10 mouse cellular contexts compared by ENCODE assay signal in genomic region chr14:78287906-78288800, GRCm38 (mm10). TPM values are rescaled to one million over a fixed set of nuclear protein-coding genes. Genes with fewer than 3 reads are reported as not detected.
DNase-seq lines count a peak whose midpoint lies in the region; ATAC-seq lines count a peak whose summit lies in the region.
"Had no signal": no experiment of that assay in that cellular context is flagged by ENCODE, and none has a peak within 500 bp of the region (broad histone marks: within the 10 kb centered on the region; RNA-seq: fewer than 3 reads in every experiment).

No protein-coding gene starts in this region.

- no peaks in the 10 kb centered on the region for H3K9me3 ChIP-seq in hindbrain, embryonic 10.5 days
- no peaks in the 10 kb centered on the region for H3K9me3 ChIP-seq in hindbrain, embryonic 16.5 days (ENCODE audit: control insufficient read depth, low read length)
- H3K9me3 ChIP-seq: embryonic facial prominence, embryonic 12.5 days; limb, embryonic 12.5 days had no signal

- H3K9ac ChIP-seq in hindbrain, embryonic 16.5 days (ENCODE audit: low read depth, low read length): no peak overlapping the region
- H3K9ac ChIP-seq: embryonic facial prominence, embryonic 12.5 days; limb, embryonic 12.5 days had no signal

- DNase-seq in hindbrain, embryonic 10.5 days (ENCODE audit: low spot score): peak; percentile 39
- DNase-seq in 3T3-L1 (ENCODE audit: low read depth, low spot score) (peak; percentile 78), MEL-GATA-1-ER (ENCODE audit: extremely low read depth, low read depth) (peak; percentile 3)
- DNase-seq in cerebellum, postnatal 10 days: peak; percentile 76 to 84
- peak; percentile 63 for DNase-seq in heart, postnatal 4 days
- DNase-seq in lung, postnatal 14 days: peak; percentile 62
- DNase-seq in thymus, postnatal 25 days: peak; percentile 50

- no peak for ATAC-seq in hindbrain, embryonic 16.5 days

- peaks cover 29% of the 10 kb centered on the region for H3K27me3 ChIP-seq in hindbrain, embryonic 10.5 days (ENCODE audit: insufficient read depth, poor library complexity, severe bottlenecking)
- H3K27me3 ChIP-seq in hindbrain, embryonic 16.5 days (replicated peaks; ENCODE audit: control insufficient read depth, insufficient read depth, low read length): no peaks in the 10 kb centered on the region
- H3K27me3 ChIP-seq: embryonic facial prominence, embryonic 12.5 days had no signal

- H3K4me3 ChIP-seq in hindbrain, embryonic 10.5 days: no peak overlapping the region
- no peak overlapping the region for H3K4me3 ChIP-seq in hindbrain, embryonic 16.5 days (ENCODE audit: low read length)
- H3K4me3 ChIP-seq: embryonic facial prominence, embryonic 12.5 days; limb, embryonic 12.5 days had no signal

- H3K27ac ChIP-seq in hindbrain, embryonic 10.5 days: no peak overlapping the region
- H3K27ac ChIP-seq in hindbrain, embryonic 16.5 days (ENCODE audit: low read depth, low read length): no peak overlapping the region
- H3K27ac ChIP-seq: embryonic facial prominence, embryonic 12.5 days; limb, embryonic 12.5 days had no signal

- H3K36me3 ChIP-seq in hindbrain, embryonic 10.5 days: no peaks in the 10 kb centered on the region
- no peaks in the 10 kb centered on the region for H3K36me3 ChIP-seq in hindbrain, embryonic 16.5 days (ENCODE audit: control insufficient read depth, insufficient read depth, low read length)
- H3K36me3 ChIP-seq: embryonic facial prominence, embryonic 12.5 days; limb, embryonic 12.5 days had no signal

- 34% methylated on average over 7 of the region's 7 CpGs for WGBS in hindbrain, embryonic 10.5 days
- 32% methylated on average over 7 of the region's 7 CpGs for WGBS in hindbrain, embryonic 16.5 days

- no peak overlapping the region for H3K4me2 ChIP-seq in hindbrain, embryonic 16.5 days (ENCODE audit: low read length)
- H3K4me2 ChIP-seq: embryonic facial prominence, embryonic 12.5 days; limb, embryonic 12.5 days had no signal

- H3K4me1 ChIP-seq in hindbrain, embryonic 10.5 days (replicated peaks): peaks cover 33% of the 10 kb centered on the region
- peaks cover 5% of the 10 kb centered on the region for H3K4me1 ChIP-seq in hindbrain, embryonic 16.5 days (ENCODE audit: control insufficient read depth, insufficient read depth, low read depth, low read length)
- H3K4me1 ChIP-seq: limb, embryonic 12.5 days had no signal

RNA-seq across cellular contexts. Expression of gene Tnfsf11, which starts 19.7 kb away (rescaled TPM):
- 0.07 TPM in 1 of 2 replicates, not detected in the other for polyA plus RNA-seq in hindbrain, embryonic 10.5 days (2016; fragmentation: Nextera tagmentation; extraction: Ambion mirVana)
- 0.09 TPM in 1 of 2 replicates, not detected in the other for polyA plus RNA-seq in hindbrain, embryonic 16.5 days (2015; fragmentation: Nextera tagmentation; extraction: Ambion mirVana)
- total RNA-seq in heart, postnatal 4 days (2021): not detected
- polyA plus RNA-seq: limb, embryonic 12.5 days had no signal

Comparison
In these comparisons a context has a peak if more than half of its experiments do, and no peak if none do; other contexts are left out.
1. DNase-seq: peak in every context shown above with its lines; median percentile 80 in cerebellum, postnatal 10 days; 78 in 3T3-L1; 63 in heart, postnatal 4 days; 62 in lung, postnatal 14 days; 50 in thymus, postnatal 25 days; 39 in hindbrain, embryonic 10.5 days; 3 in MEL-GATA-1-ER.